Mouse (Mus musculus): Measurements from ENCODE around the gene Skap1.

DNA sequence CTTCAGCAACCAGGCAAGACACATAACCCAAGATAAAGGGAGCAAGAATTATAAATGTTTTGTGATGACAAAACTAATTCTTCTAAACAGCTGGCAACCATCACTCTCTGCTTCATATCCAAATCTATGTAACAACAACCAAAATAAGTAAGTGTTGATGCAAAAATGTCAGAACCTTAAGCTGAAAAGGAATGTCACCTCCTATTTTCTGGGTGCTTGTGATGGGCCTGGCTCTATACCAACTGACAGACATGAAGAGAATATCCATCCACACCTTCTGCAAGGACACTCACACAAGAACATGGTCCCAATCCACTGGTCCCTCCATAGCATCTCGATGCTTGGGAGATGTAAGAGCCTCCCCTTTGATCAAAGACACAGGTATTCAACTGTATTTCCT is 194.0 kb downstream of the Skap1 start:
- TF ChIP-seq EP300 (IDR thresholded peaks at IDR 0.05; ENCODE audit: low read depth), result no peak
- no peak for TF ChIP-seq CTCF (IDR thresholded peaks at IDR 0.05; ENCODE audit: low read depth)
